Mouse (Mus musculus) G1E (cell line): Measurements from ENCODE around the gene Gm28230.

Experiments
- CTCF ChIP-seq: IDR thresholded peaks from 2 replicates; pipeline ENCODE4 v1.5.1; 2012; ENCODE audit warnings: low read depth, low read length, inconsistent platforms, mixed read lengths
- GATA1 ChIP-seq: IDR thresholded peaks from 2 replicates; pipeline ENCODE4 v1.6.1; 2012; ENCODE audit warnings: borderline replicate concordance, low read length, inconsistent platforms, mixed read lengths
- GATA2 ChIP-seq: IDR thresholded peaks from 2 replicates; pipeline ENCODE4 v1.6.1; 2012; ENCODE audit warnings: low read depth, low read length, inconsistent platforms, borderline replicate concordance
- POLR2AphosphoS5 ChIP-seq: IDR thresholded peaks from 2 replicates; pipeline ENCODE4 v1.6.1; 2012; ENCODE audit warnings: low read depth, low read length, inconsistent platforms; ENCODE audit not compliant: insufficient replicate concordance
- TAL1 ChIP-seq: conservative IDR thresholded peaks from 2 replicates; pipeline ENCODE4 v1.6.1; 2012; ENCODE audit warnings: low read depth, low read length, inconsistent platforms, mixed read lengths

GRCm38 (mm10) chr2:74762522-74763244 lies 36.2 kb downstream of the Gm28230 start, which contains the start of gene Hoxd1:
- TF ChIP-seq CTCF (no peak), GATA1 (no peak), POLR2AphosphoS5 (no peak), GATA2 (no peak), TAL1 (no peak)
